Mouse (Mus musculus) mature B cell (primary cell): Measurements from ENCODE around the gene Nfil3.

Experiments
- in situ Hi-C: fragments of 300-500 bp; cut with MboI; formaldehyde crosslinking; loops from 2 replicates; pipeline ENCODE4 v1.14.3; 2019

Gene Nfil3

GRCm38 (mm10) chr13:52982703-52983102 is 1.8 kb upstream of the Nfil3 start:
- in situ Hi-C loops, result loop anchor here (10.0 to 25.0 kb wide), 3 partner anchors 278 to 1145 kb away; partner anchors contain the start of gene Gadd45g

DNA sequence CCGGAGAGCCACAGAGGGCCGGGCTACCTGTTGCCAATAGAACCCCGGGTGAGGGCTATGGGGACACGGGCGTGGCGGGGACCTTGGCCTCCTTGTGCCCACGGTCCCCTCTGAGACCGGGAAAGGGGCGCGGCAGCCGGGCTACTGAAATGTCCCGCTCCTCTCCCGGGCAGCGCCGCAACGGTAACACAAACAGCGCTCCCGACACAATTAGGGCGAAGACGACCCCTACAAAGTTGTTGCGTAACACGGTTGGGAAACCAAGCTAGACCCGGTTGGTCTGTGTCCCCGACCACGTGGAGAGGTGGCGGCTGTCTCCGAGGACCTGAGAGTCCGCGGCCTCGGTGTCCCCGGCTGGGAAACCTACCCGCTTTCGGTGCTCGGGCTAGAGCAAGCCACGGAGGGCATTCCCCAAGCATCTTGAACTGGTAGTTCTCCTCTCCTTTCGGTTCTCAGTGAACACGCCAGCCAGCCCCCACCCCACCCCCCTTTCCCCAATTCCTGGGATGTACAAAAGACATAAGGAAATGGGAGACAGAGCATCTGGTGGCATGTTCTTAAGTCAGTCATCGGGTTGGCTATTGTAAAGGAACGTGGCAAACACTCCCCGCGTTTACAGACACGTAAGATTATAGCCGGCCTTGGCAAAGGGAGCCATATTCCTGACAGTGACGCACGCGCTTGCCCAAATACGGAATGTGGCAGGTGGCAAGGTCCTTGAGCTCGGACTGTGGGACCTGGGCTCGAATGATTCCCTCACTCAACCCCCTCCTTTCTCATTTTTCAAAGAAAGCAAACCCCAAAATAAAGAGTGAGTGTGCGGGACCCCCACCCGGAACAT is 788 bp upstream of the Nfil3 start:
- in situ Hi-C loops, result loop anchor here (10.0 to 25.0 kb wide), 3 partner anchors 277 to 1144 kb away; partner anchors contain the start of gene Gadd45g

GRCm38 (mm10) chr13:52980211-52980950 is 492 bp downstream of the Nfil3 start:
- in situ Hi-C loops, result loop anchor here (10.0 to 25.0 kb wide), 3 partner anchors 276 to 1143 kb away; partner anchors contain the start of gene Gadd45g

DNA sequence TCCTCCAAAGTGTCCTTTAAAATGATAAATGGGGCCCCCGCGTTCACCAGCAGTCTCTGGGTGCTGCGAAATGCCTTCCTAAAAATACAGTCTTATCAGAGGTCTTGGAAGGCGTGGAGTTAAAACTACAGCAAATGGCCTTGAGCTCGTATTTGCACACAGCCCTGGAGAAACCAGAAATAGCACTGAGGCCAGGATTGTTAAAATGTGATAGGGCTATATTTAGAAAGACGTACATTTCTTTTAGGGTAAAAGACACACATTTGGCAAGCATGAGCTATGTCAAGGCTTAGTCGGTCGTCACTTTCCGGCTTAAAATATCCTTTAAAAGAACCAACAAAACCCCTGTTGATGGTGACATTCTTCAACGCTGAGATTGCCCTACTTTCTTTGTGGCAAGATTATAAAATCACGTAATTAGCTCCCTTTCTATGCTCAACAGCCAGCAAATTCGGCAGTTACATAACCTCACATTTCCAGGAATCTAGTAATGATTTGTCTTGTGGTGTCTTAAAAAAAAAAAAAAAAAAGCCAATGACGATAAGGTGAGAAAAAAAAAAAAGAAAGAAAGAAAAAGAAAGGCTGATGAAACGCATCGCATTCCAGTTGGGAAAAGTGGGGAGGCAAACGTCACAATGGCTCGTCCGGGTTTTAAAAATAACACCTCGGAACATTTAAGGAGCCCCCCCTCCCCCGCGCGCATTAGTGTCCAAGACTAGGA is 1.4 kb downstream of the Nfil3 start:
- in situ Hi-C loops, result loop anchor here (10.0 to 25.0 kb wide), 3 partner anchors 275 to 1142 kb away; partner anchors contain the start of gene Gadd45g

DNA sequence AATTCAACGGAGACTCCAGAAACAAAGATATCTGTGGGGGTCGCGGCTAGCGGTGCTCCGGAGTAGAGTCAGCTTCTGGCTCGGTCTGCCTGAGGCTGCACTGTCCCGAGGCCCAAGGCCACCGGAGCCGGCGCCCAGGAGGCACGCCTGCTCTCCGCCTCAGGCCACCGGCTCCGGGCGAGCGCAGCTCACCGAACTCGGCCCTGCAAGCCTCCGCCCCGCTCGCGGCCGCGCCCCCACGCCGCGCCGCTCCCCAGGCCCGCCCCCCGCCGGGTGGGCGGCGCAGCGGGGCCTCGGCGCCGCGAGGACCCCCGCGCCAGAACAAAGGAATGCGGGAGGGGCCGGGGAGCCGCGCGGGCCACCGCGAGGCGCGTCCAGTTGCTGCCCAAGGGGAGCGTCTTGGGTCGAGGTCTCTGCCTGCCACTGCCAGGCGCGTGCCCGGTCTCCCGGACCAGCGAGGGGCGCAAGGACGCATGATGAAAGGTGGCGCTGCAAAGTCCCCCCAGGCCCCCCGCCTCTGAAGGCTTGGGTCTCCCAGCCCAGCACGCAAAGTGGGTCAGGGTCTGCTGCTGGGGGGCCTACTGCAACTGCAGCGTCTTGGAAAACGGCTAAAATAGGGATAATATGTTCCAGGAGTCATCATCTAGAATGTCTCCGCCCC is 2.4 kb downstream of the Nfil3 start:
- in situ Hi-C loops, result loop anchor here (25.0 kb wide), 1 partner anchor 1141 kb away; the partner anchor contains the start of gene Gadd45g

- in situ Hi-C loops, result loop anchor here (25.0 kb wide), 1 partner anchor 1140 kb away; the partner anchor contains the start of gene Gadd45g
Measured at GRCm38 (mm10) chr13:52977757-52978156, 3.1 kb downstream of the Nfil3 start.

DNA sequence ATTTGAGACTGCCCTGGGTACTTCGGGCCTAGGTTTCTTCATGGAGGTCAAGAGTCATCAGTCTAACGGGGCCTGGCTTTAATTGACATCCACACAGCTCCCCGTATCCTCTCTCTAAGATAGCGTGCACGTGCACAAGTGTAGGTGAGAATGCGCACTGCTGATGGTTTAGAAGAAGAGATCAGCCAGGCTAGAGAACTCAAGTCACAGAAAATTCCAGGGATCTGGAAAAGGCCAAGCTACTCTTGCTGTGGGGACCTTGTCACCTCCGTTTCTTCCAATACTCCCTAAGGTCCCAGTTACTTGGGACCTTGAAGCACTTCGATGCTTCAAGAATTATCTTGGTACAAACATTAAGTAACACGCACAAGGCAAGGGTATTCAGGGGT is 3.7 kb downstream of the Nfil3 start:
- in situ Hi-C loops, result loop anchor here (25.0 kb wide), 1 partner anchor 1140 kb away; the partner anchor contains the start of gene Gadd45g

- in situ Hi-C loops, result loop anchor here (25.0 kb wide), 1 partner anchor 1139 kb away; the partner anchor contains the start of gene Gadd45g
Measured at GRCm38 (mm10) chr13:52976510-52977220, 4.2 kb downstream of the Nfil3 start.

GRCm38 (mm10) chr13:52976130-52976509 is 4.8 kb downstream of the Nfil3 start:
- in situ Hi-C loops, result loop anchor here (25.0 kb wide), 1 partner anchor 1139 kb away; the partner anchor contains the start of gene Gadd45g

DNA sequence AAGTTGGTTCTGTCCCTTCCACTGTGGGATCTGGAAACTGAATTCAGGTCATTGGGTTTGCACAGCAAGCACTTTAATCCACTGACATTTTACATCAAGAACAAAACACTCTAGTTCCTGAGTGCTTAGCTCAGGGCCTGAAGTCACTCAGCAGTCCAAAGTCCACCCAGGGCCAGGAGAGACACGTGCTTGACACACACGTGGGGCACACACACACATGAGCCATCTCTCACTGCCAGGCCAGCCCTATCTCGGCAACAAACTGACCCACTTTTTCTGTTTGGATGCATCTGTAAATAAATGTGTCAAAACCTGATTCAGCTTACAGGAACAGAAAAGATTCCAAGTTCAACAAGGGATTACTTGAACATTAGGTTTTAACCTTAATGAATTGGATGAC is 6.2 kb downstream of the Nfil3 start:
- in situ Hi-C loops, result loop anchor here (25.0 kb wide), 1 partner anchor 1137 kb away; the partner anchor contains the start of gene Gadd45g

GRCm38 (mm10) chr13:52973427-52973826 is 7.4 kb downstream of the Nfil3 start:
- in situ Hi-C loops, result no loop called here

GRCm38 (mm10) chr13:52972626-52973025 is 8.2 kb downstream of the Nfil3 start:
- in situ Hi-C loops, result no loop called here

GRCm38 (mm10) chr13:52970876-52971275 is 10.0 kb downstream of the Nfil3 start:
- in situ Hi-C loops, result no loop called here

GRCm38 (mm10) chr13:52962922-52963321 is 18.0 kb downstream of the Nfil3 start:
- in situ Hi-C loops, result no loop called here

DNA sequence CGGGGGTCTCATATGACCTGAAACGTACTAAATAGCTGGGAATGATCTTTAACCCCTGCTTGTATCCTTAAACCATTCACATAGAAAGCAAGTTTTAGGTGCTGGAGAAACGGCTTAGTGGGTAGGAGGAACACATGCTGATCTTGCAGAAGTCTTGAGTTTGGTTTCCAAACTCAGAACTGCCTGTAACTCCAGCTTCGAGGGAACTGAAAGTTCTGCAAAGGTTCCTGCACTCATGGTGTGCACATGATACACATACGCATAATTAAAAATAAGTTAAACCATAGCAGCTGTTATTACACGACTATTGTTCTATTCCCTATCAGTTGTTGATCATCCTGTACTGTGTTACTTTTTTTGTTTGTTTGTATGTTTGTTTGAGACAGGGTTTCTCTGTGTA is 18.5 kb downstream of the Nfil3 start:
- in situ Hi-C loops, result no loop called here

- in situ Hi-C loops, result no loop called here
Measured at GRCm38 (mm10) chr13:52953779-52954553, 26.9 kb downstream of the Nfil3 start.

DNA sequence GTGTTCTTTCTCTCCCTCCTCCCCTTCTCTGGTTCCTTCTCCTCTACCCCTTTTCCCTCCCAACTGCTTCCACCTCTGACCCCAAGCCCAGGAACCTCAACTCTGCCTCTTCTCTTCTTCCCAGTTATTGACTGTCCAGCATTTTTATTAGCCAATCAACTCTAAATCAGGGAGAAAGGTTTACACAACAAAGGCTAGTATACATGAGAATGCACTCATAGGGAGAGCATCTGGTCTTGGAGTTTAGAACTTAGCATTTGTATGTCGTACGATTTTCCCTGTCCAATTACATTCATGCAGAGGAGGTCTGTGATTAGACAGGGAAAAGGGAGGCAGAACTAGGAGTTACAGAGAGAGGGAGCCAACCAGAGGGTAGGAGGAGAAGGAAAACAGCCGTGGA is 31.7 kb downstream of the Nfil3 start:
- in situ Hi-C loops, result no loop called here

DNA sequence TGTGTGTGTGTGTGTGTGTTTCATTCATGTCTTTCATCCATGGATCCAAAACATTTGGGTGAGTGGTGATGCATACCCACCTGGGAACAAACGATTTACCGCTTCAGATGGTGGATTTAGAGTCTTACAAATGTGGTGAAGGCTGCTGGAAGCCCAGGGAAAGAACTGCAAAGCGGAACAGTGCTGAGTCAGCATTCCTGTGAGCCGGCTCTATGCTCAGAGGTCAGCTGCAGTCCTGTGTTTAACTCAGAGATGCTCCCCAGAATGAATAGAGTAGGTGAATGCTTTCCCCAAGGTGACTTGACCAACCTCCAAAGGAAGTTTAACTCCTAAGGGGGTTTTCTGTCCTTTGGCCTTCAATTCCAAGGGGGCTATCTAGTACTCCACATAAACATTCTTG is 33.3 kb downstream of the Nfil3 start:
- in situ Hi-C loops, result no loop called here

GRCm38 (mm10) chr13:52945769-52946168 is 35.1 kb downstream of the Nfil3 start:
- in situ Hi-C loops, result no loop called here

DNA sequence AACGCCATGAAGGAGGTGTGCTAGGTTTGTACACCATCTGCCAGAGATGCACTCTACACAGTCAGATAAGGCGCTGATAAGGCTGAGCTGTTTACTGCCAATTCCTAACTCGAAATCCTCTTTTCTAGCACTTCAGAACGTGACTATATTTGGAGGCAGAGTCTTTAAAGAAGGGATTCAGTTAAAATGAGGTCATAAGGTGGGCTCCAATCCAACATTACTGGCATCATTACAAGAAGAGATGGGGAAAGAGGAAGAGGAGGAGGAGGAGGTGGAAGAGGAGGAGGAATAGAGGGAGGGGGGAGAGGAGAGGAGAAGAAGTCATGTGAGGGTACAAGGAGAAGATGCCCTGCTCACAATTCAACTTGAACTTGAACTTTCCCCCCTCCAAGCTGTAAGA is 36.8 kb downstream of the Nfil3 start:
- in situ Hi-C loops, result no loop called here
